Mouse (Mus musculus) urinary bladder, adult 18-20 months (tissue): Measurements from ENCODE around the gene Abhd14a.

Source experiments
- DNase-seq, 2 experiments: peaks; one replicate each; pipeline ENCODE4 v3.0.0; 2022; ENCODE audit warnings: low spot score in 2 of 2, mixed read lengths in 2 of 2

The Abhd14a gene

DNA sequence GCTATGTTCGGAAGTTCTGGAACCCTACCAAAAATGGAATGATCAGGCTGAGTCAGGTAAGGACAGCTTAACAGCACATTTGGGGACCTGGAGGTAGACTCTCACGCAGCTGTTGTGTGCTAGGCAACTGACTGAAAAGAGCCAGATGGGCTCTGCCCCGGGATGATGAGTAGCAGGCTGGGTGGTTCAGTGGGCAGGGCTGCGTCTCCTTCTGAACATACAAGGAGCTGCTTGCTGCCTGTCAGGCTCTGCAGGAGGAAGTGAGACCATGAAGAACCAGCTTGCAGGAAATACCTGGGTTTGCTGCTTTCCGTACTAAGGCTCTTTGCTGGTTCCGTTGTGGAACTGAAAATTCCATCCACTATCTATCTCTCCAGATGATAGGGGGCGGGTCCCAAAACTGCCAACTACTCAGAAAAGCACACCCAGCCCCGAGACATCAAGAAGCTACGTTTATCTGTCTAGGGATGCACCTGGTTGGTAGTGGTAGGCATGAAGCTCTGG lies 36.3 kb downstream of the Abhd14a start:
- DNase-seq: no peak

DNA sequence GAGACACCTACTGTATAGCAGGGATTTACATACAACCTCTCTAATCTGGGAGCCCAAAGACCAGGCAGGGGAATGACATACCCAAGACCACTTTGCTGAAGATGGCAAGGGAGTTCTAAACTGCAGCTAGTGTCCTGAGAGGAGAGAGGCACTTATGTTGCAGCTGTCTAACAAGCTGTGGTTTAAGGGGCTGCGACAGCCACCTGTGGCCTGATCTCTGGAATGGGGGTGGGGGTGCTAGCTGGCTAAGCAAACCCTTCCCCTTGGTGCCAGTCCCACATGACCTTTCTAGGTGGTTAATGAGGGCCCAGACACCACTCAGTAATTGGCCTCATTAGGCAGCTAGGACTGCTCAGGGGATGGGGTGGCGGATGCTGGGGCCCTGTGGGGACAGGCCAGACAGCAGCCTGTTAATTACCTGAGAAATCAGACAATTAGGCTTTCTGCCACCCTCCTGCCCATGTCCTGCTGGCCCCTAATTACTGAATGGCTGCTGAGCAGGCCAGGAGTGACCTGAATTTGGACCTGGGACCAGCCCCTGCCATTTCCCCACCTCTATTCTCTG lies 37.3 kb downstream of the Abhd14a start:
- DNase-seq: no peak

DNA sequence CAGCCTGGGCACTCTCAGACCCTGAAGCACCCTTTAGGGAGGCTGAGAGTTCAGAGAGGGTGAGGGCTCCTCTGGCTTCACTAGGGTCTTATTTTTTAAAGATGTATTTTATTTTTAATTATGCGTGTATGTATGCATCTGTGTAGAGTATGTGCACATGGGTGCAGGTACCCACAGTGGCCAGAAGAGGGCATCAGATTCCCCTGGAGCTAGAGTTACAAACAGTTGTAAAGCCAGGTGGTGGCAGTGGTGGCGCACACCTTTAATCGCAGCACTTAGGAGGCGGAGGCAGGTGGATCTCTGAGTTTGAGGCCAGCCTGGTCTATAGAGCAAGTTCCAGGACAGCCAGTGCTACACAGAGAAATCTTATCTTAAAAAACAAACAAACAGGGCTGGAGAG lies 38.4 kb downstream of the Abhd14a start:
- no peak for DNase-seq

DNA sequence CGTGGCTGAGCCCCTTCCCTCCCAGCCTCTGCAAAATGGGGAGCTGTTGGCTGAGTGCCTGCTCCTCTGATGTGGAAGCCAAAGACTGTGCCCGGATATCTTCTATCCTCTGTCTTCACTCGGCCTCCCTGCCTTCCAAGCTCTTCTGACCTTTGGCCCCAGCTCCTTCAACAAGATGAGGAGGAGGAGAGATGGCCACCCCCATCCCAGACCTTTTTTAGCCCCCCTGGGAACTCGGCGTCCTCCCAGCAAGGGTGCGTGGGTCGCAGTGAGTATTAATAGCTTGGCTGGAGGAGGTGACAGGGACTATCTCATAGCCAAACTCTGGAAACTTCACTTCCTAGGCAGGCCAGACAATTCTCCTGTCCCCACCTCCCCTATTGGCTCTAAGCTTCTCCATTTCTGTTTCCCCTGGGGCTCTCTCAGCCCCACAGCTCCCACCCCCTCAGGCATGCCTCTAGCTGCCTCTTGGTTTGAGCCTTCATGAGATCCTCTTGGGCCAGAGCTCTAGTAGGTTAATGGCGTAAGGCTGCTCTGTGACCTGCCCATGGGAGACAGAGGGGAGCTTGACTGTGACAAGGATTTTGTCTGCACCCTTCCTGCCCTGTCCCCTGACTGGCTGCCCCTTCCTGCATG lies 40.9 kb downstream of the Abhd14a start:
- no peak for DNase-seq

DNA sequence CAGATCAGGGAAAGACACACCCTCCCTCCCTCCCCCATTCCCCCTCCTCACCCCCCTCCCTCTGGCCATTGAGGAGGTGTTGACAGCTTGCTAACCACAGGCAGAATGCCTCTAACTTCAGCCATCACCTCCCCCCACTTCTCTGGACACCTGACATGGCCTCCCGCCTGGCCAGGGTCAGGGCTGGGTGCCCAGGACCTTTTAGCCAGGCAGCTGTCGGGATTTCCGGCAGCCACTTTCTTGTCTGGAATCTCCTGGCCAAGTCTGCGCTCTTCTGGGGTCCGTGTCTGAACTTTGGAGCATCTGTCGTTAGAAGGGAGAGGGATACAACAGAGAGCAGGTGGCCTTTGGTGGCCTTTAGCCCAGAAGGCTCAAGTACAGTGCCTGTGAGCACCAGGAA lies 42.2 kb downstream of the Abhd14a start:
- no peak for DNase-seq

DNA sequence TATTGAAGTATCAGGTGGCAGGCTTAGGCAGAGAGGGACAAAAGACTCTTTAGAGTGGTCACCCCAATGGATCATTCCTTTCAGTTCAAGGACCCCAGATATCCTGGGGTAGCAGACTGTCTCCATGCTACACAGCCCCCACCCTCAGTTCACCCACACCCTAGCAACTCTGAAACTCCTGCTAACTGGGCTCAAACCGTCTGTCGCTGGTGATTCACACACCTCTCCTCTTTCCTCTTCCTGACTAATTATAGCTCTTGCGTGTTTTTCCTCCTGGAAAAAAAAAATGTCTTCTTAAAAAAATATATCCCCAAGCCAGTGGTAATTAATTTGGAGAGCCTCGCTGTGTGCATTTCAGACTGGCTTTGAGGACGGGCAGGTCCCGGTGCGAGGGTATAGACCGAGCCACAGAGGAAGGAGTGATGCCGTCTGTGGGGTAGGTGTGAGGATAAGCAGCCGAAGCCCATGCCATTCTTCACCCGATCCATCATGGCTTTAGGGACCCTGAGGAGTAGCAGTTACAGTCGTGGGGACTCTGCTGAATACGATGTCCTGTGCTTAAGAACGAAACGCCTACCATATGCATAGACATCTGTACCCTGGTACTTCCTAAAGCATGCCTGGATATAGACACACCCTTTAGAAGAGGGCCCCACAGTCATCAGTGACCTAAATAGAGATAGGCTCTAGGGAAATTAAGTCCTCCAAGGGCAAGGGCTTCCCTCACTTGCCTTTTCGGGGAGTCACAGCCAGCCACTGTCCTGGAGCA lies 44.7 kb downstream of the Abhd14a start:
- no peak for DNase-seq

DNA sequence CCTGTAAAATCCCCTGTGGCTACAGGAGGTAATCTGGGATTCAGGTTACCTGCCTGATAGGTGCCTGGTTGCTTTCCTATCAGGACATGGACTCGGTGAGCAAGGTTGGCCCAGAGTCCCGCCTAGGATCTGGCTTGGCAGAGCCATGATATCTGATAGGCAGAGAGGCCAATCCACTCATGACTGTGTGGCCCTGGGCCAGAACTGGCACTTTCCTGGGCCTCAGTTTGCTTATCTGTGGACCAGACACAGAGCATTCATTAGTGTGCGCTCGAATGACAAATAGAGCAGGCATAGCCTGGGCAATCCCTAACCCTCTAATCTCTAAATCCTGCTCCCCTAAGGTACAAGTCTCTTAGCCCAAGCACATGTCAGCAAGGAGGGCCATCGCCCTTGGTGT lies 45.3 kb downstream of the Abhd14a start:
- DNase-seq: no peak

DNA sequence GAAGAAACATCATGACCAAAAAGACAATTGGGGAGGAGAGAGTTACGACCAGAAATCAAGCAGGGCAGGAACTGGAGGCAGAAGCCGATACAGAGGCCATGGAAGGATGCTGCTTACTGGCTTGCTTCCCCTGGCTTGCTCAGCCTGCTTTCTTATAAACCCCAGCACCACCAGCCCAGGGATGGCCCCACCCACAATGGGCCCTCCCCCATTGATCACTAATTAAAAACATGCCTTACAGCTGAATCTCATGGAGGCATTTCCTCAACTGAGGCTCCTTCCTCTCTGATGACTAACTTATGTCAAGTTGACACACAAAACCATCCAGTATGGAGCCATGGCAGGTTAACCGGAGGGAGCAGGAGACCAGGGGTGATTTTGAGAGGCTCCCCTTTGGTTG lies 47.7 kb downstream of the Abhd14a start:
- DNase-seq: no peak

DNA sequence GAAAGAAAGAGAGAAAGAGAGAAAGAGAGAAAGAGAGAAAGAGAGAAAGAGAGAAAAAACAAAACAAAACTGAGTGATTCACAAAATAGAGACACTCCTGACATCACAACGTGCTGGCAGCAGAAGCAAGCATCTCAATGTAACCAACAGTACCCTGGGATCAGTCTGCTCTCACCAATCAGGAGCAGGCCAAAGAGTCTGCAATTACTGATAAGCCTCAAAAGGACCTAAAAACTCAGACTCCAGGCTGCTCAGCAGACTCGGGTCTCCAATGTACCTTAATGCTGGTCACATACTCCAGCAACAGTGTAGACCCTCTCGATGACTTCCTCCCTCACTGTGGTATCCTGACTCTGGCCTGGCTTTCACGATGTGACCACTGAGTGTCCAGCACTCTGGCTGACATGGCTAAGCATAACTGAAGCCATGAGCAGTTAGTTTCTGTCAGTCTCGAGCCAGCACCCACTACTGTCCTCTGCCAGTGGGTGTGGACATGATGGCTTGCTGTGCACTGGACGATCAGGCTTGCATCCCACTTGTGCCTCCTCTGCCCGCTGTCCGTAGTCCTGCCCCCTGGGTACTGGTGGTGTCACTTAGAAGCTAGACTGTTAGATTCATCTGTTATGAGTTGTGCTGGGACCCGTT lies 48.7 kb downstream of the Abhd14a start:
- DNase-seq: no peak

DNA sequence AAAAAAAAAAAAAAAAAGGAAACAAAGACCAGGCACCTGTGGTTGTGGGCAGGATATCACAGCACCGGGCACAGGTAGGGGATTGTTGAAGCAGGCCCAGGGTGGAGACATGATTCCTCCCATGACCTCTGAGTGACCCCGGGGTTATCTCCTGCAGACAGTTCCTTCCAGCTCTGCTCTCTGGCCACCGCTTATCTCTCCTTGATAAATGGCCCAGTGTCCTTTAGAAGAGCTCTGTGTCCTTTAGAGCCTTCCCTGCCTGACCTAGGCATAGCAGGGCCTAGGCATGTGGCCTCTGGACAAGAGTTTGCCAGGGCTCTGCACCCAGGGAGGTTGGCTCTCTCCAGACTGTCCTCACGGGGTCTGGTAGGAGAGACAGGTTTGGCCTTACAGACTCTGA lies 49.7 kb downstream of the Abhd14a start:
- DNase-seq: no peak

DNA sequence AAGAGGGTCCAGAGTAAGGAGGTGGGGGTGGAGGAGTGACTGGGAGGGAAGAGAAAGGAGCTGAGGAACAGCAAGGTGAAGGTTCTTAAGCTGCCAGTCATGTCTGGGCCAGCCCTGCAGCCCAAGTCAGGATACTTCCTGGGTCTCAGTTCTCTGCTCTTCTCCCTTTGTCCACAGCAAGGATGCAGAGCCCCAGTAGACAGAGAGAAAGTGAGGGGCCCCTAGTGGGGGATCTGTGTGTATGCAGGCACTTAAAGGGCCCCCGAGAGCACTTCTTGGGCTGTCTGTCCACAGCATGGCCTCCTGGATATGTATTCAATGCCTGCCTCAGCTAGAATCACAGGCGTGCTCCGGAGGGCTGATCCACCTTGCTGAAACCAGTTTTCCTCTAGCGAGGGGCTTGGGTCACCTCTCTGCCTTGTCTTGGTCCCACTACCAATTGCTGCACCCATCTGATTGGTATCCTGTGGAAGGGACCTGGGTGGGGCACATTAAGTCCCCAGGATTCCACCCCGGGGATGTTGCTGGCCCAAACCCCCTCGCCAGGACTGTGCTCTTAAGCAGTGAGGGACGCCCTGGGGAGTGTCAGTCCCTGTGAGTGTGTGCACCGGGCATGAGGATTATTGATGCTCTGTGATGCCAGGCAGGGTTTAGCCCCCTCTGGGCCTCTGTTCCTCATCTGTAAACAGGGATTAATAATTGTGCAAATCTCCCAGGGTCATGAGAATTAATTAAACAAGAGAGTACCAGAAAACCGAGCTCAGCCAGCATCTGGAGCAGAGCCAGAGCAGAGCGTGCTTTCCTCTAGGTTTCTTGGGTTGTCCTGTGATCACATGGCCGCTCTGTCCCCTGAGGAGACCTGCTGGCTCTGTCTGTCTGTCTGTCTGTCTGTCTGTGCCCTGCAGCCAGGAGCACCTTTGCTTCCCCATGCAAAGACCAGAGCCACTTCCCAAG lies 52.6 kb downstream of the Abhd14a start:
- no peak for DNase-seq

DNA sequence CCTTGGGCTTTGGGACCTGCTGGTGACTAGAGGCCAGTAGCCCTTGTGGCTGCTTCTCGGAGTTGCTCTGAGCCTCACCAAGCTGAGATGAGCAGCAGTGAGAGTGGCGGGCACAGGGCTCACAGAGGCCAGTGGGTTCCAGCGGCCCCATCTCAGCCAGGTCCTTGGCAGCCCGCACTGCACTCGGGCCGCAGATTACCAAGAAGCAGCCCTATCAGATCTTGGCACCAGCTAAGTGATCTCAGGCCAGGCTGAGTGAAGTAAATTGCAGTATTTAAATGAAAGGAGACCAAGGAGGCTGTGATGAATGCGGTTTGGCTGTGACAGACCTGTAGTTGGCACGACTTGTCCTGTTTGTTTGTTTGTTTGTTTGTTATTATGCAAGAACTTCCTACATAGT lies 53.9 kb downstream of the Abhd14a start:
- DNase-seq: no peak

DNA sequence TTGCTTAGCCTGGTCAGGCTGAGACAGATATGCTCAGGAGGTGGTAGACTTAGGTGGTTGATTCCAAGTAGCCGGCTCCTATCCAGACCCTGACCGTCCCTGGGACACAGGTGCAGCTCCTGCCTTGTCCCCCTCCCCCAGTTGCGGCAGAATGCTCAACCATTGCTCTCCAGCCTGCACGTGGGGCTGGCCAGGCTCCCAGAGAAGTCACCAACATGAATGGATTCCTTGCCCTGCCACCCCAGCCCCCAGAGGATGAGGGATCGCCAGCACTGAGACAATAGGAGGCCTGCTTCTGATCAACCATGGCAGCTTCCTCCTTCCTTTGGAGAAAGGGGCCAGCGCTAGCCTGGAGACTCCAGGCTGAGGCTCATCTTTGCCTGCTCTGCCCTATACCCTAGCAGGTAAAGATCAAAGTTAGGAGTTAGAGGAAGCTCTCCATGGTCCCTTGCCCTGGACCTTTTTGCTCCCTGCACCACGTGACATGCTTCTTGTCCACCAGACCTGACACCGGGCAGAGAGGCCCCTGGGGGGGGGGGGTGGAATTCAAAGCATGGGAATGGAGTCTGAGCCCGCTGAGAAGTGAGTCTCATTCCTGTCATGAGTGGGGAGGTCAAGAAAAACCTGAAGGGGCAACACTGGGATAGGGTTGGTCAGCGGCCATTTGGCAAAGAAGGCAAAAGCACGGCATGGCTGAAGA lies 54.5 kb downstream of the Abhd14a start:
- DNase-seq: no peak
